Mouse (Mus musculus): Measurements from ENCODE around the gene Ccnjl. TPM values are rescaled to one million over a fixed set of nuclear protein-coding genes. Genes with fewer than 3 reads are reported as not detected.

Ccnjl gene
- total and polyA plus RNA-seq, 2 experiments from 2014 or later = 10.8 to 11.7 TPM

DNA sequence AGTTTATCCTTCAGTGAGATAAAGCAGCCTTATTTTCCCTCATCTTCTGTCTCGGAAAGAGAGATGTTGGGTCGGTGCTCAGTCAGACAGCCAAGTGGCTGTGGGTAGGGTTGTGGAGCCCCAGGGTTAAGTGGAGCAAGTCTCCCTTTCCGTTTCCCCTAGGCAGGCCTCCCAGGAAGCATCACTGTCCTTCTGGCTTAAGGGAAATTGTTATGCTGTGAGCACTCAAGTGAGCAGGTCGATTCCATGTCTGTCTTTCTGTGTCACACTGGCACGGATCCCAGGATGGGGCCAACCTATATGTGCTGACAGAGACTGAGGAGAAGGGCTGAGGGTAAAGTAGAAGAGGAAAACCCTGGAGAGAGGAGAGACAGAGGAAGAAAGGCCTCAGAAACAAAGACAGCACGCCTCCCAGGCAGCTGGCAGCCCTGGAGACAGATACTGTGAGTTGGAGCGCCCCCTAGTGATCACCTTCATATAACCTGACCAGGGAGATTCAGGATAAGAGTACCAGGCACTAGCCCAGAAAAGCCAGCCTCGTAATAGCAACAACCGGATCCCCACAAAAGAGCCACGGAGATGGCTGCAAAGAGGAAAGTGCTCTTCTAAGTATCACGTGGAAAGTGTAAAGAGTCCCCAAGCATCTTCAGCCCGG, 84.4 kb downstream of the Ccnjl start:
- H3K4me3 ChIP-seq (ENCODE audit: low read depth, low read length) = no peak overlapping the region
- peaks cover 5% of the 10 kb centered on the region; the same call in 1 of the 2 replicates for H3K4me1 ChIP-seq (ENCODE audit: control insufficient read depth, insufficient read depth)
- no peaks in the 10 kb centered on the region for H3K27me3 ChIP-seq (ENCODE audit: control insufficient read depth, insufficient read depth, low read length)
- ATAC-seq (ENCODE audit: insufficient read depth, low read depth) (peak; percentile 86), DNase-seq (ENCODE audit: low spot score) (peak; percentile 89)
- no peaks in the 10 kb centered on the region for H3K9me3 ChIP-seq (replicated peaks; ENCODE audit: control insufficient read depth, low read length)
- H3K4me2 ChIP-seq (ENCODE audit: low read depth, low read length) = no peak overlapping the region
- H3K9ac ChIP-seq (replicated peaks; ENCODE audit: low read depth, low read length) = 0 out of 2 replicates have a peak overlapping the region, but pooled peaks have one; percentile 34
- TF ChIP-seq CTCF (IDR thresholded peaks at IDR 0.05; ENCODE audit: low read depth) = peak; percentile 80
- TF ChIP-seq EP300 (IDR thresholded peaks at IDR 0.05; ENCODE audit: low read depth) = no peak
- peak overlapping the region; percentile 51 for H3K27ac ChIP-seq (ENCODE audit: low read depth)
- H3K36me3 ChIP-seq (replicated peaks; ENCODE audit: control insufficient read depth, insufficient read depth, low read length) = no peaks in the 10 kb centered on the region
- 17% methylated on average over 12 of the region's 12 CpGs for WGBS

DNA sequence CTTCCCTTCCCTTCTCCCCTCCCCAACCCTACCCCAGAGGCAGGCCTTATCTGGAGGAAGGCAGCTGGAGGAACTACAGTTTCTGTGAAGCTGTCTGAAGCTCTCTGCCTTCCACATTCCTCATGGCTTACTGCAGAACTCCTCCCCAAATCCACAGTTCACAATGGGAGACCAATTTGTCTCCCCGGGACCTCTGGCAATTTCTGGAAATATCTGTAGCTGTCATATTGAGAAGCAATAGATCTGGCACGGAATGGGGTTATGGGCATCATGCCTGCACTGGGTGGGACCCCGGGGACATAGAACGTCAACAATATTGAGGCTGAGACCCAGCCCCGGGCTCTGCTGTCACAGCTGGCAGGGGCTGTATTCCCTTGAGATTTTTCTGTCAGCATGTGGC, 89.3 kb downstream of the Ccnjl start:
- Histone ChIP-seq H3K9me3 (replicated peaks; ENCODE audit: control insufficient read depth, low read length) (no peaks in the 10 kb centered on the region), H3K9ac (replicated peaks; ENCODE audit: low read depth, low read length) (no peak overlapping the region), H3K36me3 (replicated peaks; ENCODE audit: control insufficient read depth, insufficient read depth, low read length) (no peaks in the 10 kb centered on the region), H3K4me1 (ENCODE audit: control insufficient read depth, insufficient read depth) (0 out of 2 replicates have a peak, but pooled peaks cover 1% of the 10 kb centered on the region), H3K4me2 (ENCODE audit: low read depth, low read length) (no peak overlapping the region), H3K27me3 (ENCODE audit: control insufficient read depth, insufficient read depth, low read length) (no peaks in the 10 kb centered on the region), H3K4me3 (ENCODE audit: low read depth, low read length) (no peak overlapping the region), H3K27ac (ENCODE audit: low read depth) (peak overlapping the region; percentile 62)
- peak; percentile 29 for DNase-seq (ENCODE audit: low spot score)
- no peak for TF ChIP-seq CTCF (IDR thresholded peaks at IDR 0.05; ENCODE audit: low read depth)
- no peak for TF ChIP-seq EP300 (IDR thresholded peaks at IDR 0.05; ENCODE audit: low read depth)
- ATAC-seq (ENCODE audit: insufficient read depth, low read depth) = peak; percentile 65
- WGBS = 36% methylated on average over 5 of the region's 5 CpGs

DNA sequence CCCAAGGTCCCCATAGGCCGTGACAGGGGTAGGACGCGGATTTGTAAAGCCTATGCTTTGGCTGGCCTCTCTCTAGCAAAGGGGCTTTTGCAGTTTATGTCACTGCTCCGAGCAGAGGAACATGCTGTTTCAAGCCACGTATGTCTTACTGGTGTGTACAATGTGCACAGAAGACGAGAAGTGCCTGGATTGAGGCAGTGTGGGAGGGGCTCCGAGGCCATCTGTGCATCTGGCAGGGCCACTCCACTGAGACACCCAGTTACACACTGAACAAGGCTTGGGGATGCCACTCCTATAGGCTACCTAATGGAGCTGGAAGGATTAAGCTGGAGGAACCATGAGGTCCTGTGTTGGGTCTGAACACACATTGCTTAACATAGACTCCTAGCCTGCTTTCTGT, 89.8 kb downstream of the Ccnjl start:
- Histone ChIP-seq H3K27me3 (ENCODE audit: control insufficient read depth, insufficient read depth, low read length) (no peaks in the 10 kb centered on the region), H3K4me1 (ENCODE audit: control insufficient read depth, insufficient read depth) (no peaks in the 10 kb centered on the region), H3K4me3 (ENCODE audit: low read depth, low read length) (no peak overlapping the region), H3K27ac (ENCODE audit: low read depth) (peak overlapping the region; percentile 56), H3K4me2 (ENCODE audit: low read depth, low read length) (no peak overlapping the region), H3K9me3 (replicated peaks; ENCODE audit: control insufficient read depth, low read length) (no peaks in the 10 kb centered on the region), H3K36me3 (replicated peaks; ENCODE audit: control insufficient read depth, insufficient read depth, low read length) (no peaks in the 10 kb centered on the region), H3K9ac (replicated peaks; ENCODE audit: low read depth, low read length) (no peak overlapping the region)
- no peak for DNase-seq (ENCODE audit: low spot score)
- peak; percentile 53 for ATAC-seq (ENCODE audit: insufficient read depth, low read depth)
- 66% methylated on average over 7 of the region's 7 CpGs for WGBS
- TF ChIP-seq EP300 (IDR thresholded peaks at IDR 0.05; ENCODE audit: low read depth) (no peak), CTCF (IDR thresholded peaks at IDR 0.05; ENCODE audit: low read depth) (no peak)

DNA sequence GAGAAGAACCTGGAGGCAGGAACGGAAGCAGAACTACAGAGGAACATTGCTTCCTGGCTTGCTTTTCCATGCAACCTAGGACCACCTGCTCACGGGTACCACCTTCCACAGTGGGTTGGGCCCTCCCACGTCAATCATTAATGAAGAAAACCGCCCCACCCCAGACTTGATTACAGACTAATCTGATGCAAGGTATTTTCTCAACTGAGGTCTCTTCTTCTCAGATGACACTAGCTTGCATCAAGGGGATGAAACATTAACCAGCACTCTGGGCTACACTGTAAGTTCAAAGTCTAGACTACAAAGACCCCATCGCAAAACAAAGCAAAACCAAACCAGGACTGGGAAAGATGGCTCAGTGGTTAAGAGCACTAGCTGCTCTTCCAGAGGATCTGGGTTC, 93.2 kb downstream of the Ccnjl start:
- H3K9ac ChIP-seq (replicated peaks; ENCODE audit: low read depth, low read length) = no peak overlapping the region
- H3K27ac ChIP-seq (ENCODE audit: low read depth) = no peak overlapping the region
- no peak for TF ChIP-seq EP300 (IDR thresholded peaks at IDR 0.05; ENCODE audit: low read depth)
- no peak for ATAC-seq (ENCODE audit: insufficient read depth, low read depth)
- H3K9me3 ChIP-seq (replicated peaks; ENCODE audit: control insufficient read depth, low read length) = no peaks in the 10 kb centered on the region
- H3K4me2 ChIP-seq (ENCODE audit: low read depth, low read length) = no peak overlapping the region
- no peaks in the 10 kb centered on the region; the same call in 1 of the 2 replicates for H3K4me1 ChIP-seq (ENCODE audit: control insufficient read depth, insufficient read depth)
- no peak for DNase-seq (ENCODE audit: low spot score)
- no peak overlapping the region for H3K4me3 ChIP-seq (ENCODE audit: low read depth, low read length)
- WGBS = 79% methylated on average over 5 of the region's 5 CpGs
- H3K27me3 ChIP-seq (ENCODE audit: control insufficient read depth, insufficient read depth, low read length) = no peaks in the 10 kb centered on the region
- no peaks in the 10 kb centered on the region for H3K36me3 ChIP-seq (replicated peaks; ENCODE audit: control insufficient read depth, insufficient read depth, low read length)

DNA sequence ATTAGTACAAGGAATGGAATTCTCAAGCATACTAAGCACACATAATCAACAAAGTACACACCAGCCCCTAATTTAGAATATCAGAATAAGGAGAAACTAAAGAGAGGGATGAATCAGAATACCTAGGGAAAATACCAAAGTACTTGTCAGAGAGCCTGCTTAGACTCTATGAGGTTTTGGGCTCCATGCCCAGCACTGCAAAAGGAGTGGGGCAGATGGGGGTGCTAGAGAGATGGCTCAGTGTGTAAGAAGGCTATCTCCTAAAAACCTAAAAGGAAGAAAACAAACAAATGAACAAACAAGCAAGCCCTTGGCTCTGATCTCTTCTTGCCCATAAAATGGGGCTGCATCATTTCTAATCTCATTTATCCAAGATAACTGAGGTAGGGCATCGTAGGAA, 95.8 kb downstream of the Ccnjl start:
- no peak for ATAC-seq (ENCODE audit: insufficient read depth, low read depth)
- TF ChIP-seq CTCF (IDR thresholded peaks at IDR 0.05; ENCODE audit: low read depth) = no peak
- DNase-seq (ENCODE audit: low spot score) = no peak
- Histone ChIP-seq H3K9ac (replicated peaks; ENCODE audit: low read depth, low read length) (no peak overlapping the region), H3K4me3 (ENCODE audit: low read depth, low read length) (no peak overlapping the region), H3K9me3 (replicated peaks; ENCODE audit: control insufficient read depth, low read length) (no peaks in the 10 kb centered on the region), H3K27me3 (ENCODE audit: control insufficient read depth, insufficient read depth, low read length) (no peaks in the 10 kb centered on the region), H3K36me3 (replicated peaks; ENCODE audit: control insufficient read depth, insufficient read depth, low read length) (no peaks in the 10 kb centered on the region), H3K4me1 (ENCODE audit: control insufficient read depth, insufficient read depth) (peaks cover 4% of the 10 kb centered on the region; the same call in 1 of the 2 replicates), H3K4me2 (ENCODE audit: low read depth, low read length) (no peak overlapping the region), H3K27ac (ENCODE audit: low read depth) (no peak overlapping the region)
- 83% methylated on average over 1 of the region's 1 CpGs for WGBS

Measured in heart, postnatal 0 days (tissue).